Mouse (Mus musculus): ENCODE measurements at regions not wholly inside any gene's neighbourhood (a gene's known extent, or its start where the extent isn't known, plus 50 kb on each side); places are given as distances from the start of the nearest gene placed in this dataset.

GRCm38 (mm10) chr6:49966555-49966954 lies 143.5 kb upstream of the Mpp6 start:
- H3K4me3 ChIP-seq (ENCODE audit: low read depth, low read length), result no peak overlapping the region
- DNase-seq, result no peak
- no peaks in the 10 kb centered on the region for H3K27me3 ChIP-seq (ENCODE audit: insufficient read depth, low read length)
- H3K4me2 ChIP-seq (ENCODE audit: low read depth), result no peak overlapping the region
- H3K27ac ChIP-seq (ENCODE audit: low read depth, low read length), result no peak overlapping the region
- whole genome bisulfite sequencing, result 91% methylated on average over 3 of the region's 3 CpGs
- H3K36me3 ChIP-seq (ENCODE audit: insufficient read depth), result no peaks in the 10 kb centered on the region
- no peaks in the 10 kb centered on the region for H3K9me3 ChIP-seq (ENCODE audit: low read length)
- no peak for ATAC-seq
- TF ChIP-seq CTCF (IDR thresholded peaks at IDR 0.05; ENCODE audit: low read depth), result no peak
- H3K9ac ChIP-seq, result no peak overlapping the region
- H3K4me1 ChIP-seq (ENCODE audit: insufficient read depth), result no peaks in the 10 kb centered on the region

- Histone ChIP-seq H3K4me2 (ENCODE audit: low read depth) (no peak overlapping the region), H3K27me3 (ENCODE audit: insufficient read depth, low read length) (no peaks in the 10 kb centered on the region), H3K4me1 (ENCODE audit: insufficient read depth) (peaks cover 14% of the 10 kb centered on the region), H3K9ac (no peak overlapping the region), H3K4me3 (ENCODE audit: low read depth, low read length) (no peak overlapping the region), H3K27ac (ENCODE audit: low read depth, low read length) (no peak overlapping the region), H3K36me3 (ENCODE audit: insufficient read depth) (no peaks in the 10 kb centered on the region), H3K9me3 (ENCODE audit: low read length) (no peaks in the 10 kb centered on the region)
- no peak for ATAC-seq
- no peak for TF ChIP-seq CTCF (IDR thresholded peaks at IDR 0.05; ENCODE audit: low read depth)
- 38% methylated on average over 7 of the region's 7 CpGs for WGBS
- no peak for DNase-seq
These were observed 136.7 kb upstream of the Mpp6 start for GRCm38 (mm10) chr6:49973258-49973865.

GRCm38 (mm10) chr6:49977783-49978182 lies 132.3 kb upstream of the Mpp6 start:
- Histone ChIP-seq H3K4me2 (ENCODE audit: low read depth) (peak overlapping the region; percentile 36; the same call in 1 of the 2 replicates), H3K9me3 (ENCODE audit: low read length) (no peaks in the 10 kb centered on the region), H3K27me3 (ENCODE audit: insufficient read depth, low read length) (no peaks in the 10 kb centered on the region), H3K36me3 (ENCODE audit: insufficient read depth) (no peaks in the 10 kb centered on the region), H3K27ac (ENCODE audit: low read depth, low read length) (peak overlapping the region; percentile 79), H3K9ac (no peak overlapping the region), H3K4me1 (ENCODE audit: insufficient read depth) (peaks cover 14% of the 10 kb centered on the region), H3K4me3 (ENCODE audit: low read depth, low read length) (no peak overlapping the region)
- TF ChIP-seq CTCF (IDR thresholded peaks at IDR 0.05; ENCODE audit: low read depth), result no peak
- 49% methylated on average over 11 of the region's 11 CpGs for WGBS
- ATAC-seq, result peak; percentile 78
- peak; percentile 84 for DNase-seq

DNA sequence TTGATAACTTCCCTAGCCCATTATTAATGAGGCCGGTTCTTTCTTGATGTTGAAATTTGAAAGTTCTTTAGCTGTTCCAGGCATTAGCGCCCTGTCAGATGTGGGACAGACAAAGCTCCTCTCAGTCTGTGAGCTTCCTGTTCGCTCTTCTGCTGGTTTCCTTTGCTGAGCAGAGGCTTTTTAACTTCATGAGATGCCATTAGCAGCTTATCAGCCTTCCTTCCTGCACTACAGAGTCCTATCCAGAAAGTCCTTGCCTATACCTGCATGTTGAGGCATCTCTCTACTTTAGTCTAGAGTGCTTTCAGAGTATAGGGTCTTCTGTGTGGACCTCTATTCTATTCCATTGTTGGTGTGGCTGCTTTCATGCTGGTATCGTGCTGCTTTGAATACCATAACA lies 126.3 kb upstream of the Mpp6 start:
- no peak for TF ChIP-seq CTCF (IDR thresholded peaks at IDR 0.05; ENCODE audit: low read depth)
- no peak overlapping the region for H3K9ac ChIP-seq
- ATAC-seq (no peak), DNase-seq (no peak)
- H3K27me3 ChIP-seq (ENCODE audit: insufficient read depth, low read length), result no peaks in the 10 kb centered on the region
- no peaks in the 10 kb centered on the region for H3K4me1 ChIP-seq (ENCODE audit: insufficient read depth)
- no peak overlapping the region for H3K4me3 ChIP-seq (ENCODE audit: low read depth, low read length)
- H3K9me3 ChIP-seq (ENCODE audit: low read length), result no peaks in the 10 kb centered on the region
- no peak overlapping the region for H3K4me2 ChIP-seq (ENCODE audit: low read depth)
- WGBS, result 37% methylated on average over 4 of the region's 4 CpGs
- no peaks in the 10 kb centered on the region for H3K36me3 ChIP-seq (ENCODE audit: insufficient read depth)
- H3K27ac ChIP-seq (ENCODE audit: low read depth, low read length), result no peak overlapping the region

- no peak overlapping the region for H3K27ac ChIP-seq (ENCODE audit: low read depth, low read length)
- no peaks in the 10 kb centered on the region for H3K27me3 ChIP-seq (ENCODE audit: insufficient read depth, low read length)
- H3K36me3 ChIP-seq (ENCODE audit: insufficient read depth), result no peaks in the 10 kb centered on the region
- no peak for TF ChIP-seq CTCF (IDR thresholded peaks at IDR 0.05; ENCODE audit: low read depth)
- no peak overlapping the region for H3K4me2 ChIP-seq (ENCODE audit: low read depth)
- no peaks in the 10 kb centered on the region for H3K4me1 ChIP-seq (ENCODE audit: insufficient read depth)
- H3K9me3 ChIP-seq (ENCODE audit: low read length), result no peaks in the 10 kb centered on the region
- no peak overlapping the region for H3K4me3 ChIP-seq (ENCODE audit: low read depth, low read length)
- DNase-seq (no peak), ATAC-seq (no peak)
- no peak overlapping the region for H3K9ac ChIP-seq
- 11% methylated on average over 6 of the region's 6 CpGs for WGBS
These were observed 124.9 kb upstream of the Mpp6 start for GRCm38 (mm10) chr6:49985127-49985526.

GRCm38 (mm10) chr6:49987141-49987540 lies 122.9 kb upstream of the Mpp6 start:
- Histone ChIP-seq H3K27ac (ENCODE audit: low read depth, low read length) (no peak overlapping the region), H3K36me3 (ENCODE audit: insufficient read depth) (no peaks in the 10 kb centered on the region), H3K4me1 (ENCODE audit: insufficient read depth) (no peaks in the 10 kb centered on the region), H3K9me3 (ENCODE audit: low read length) (no peaks in the 10 kb centered on the region), H3K9ac (no peak overlapping the region), H3K27me3 (ENCODE audit: insufficient read depth, low read length) (no peaks in the 10 kb centered on the region), H3K4me2 (ENCODE audit: low read depth) (no peak overlapping the region), H3K4me3 (ENCODE audit: low read depth, low read length) (no peak overlapping the region)
- DNase-seq (no peak), ATAC-seq (no peak)
- WGBS, result 95% methylated on average over 5 of the region's 5 CpGs
- TF ChIP-seq CTCF (IDR thresholded peaks at IDR 0.05; ENCODE audit: low read depth), result no peak

DNA sequence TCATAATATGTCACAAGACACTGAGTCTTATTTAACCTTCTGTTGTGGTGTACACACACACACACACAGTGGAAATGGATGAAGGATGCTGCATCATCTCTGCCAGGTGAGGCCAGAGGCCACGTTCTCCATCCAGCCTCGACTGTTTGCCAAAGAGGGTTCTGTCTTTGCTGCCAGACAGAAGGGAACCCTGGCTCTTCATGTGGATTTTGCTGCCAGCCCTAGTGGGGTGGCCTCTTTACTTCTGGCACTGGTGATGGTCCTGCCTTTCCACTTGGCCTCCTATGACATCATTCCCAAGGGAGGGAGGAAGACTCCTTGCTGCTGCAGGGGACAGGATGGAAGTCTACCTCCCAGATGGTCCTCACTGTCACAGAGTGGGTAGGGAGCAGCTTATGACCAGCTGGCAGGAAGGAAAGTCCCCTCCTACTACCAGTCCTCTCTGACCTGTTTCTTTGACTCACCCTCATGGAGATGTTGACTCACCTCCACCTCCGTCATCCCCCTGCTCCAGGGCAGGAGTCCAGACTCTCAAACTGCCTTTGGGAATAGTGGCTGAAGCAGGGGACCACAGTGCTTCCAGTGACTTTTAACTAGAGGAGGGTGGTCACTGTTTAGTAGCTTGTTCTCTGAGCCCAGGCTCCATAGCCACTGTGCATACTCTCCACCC lies 122.4 kb upstream of the Mpp6 start:
- Histone ChIP-seq H3K36me3 (ENCODE audit: insufficient read depth) (no peaks in the 10 kb centered on the region), H3K9me3 (ENCODE audit: low read length) (no peaks in the 10 kb centered on the region), H3K4me1 (ENCODE audit: insufficient read depth) (no peaks in the 10 kb centered on the region), H3K27ac (ENCODE audit: low read depth, low read length) (no peak overlapping the region), H3K4me3 (ENCODE audit: low read depth, low read length) (no peak overlapping the region), H3K4me2 (ENCODE audit: low read depth) (no peak overlapping the region), H3K27me3 (ENCODE audit: insufficient read depth, low read length) (no peaks in the 10 kb centered on the region), H3K9ac (no peak overlapping the region)
- no peak for DNase-seq
- 70% methylated on average over 3 of the region's 3 CpGs for WGBS
- no peak for TF ChIP-seq CTCF (IDR thresholded peaks at IDR 0.05; ENCODE audit: low read depth)
- no peak for ATAC-seq

All from forebrain, postnatal 0 days (tissue).